Mouse (Mus musculus) small intestine, adult 2 months (tissue): ENCODE results near the gene Nostrin.

Experiments
- CTCF ChIP-seq: fragments of 200-500 bp; IDR thresholded peaks from 2 replicates; pipeline ENCODE4 v1.5.1; 2012; ENCODE audit warnings: low read depth, mild to moderate bottlenecking, control low read depth, inconsistent platforms, low read length, moderate library complexity, mixed read lengths; ENCODE audit not compliant: insufficient replicate concordance, insufficient read length; ENCODE audit errors: extremely low read depth
- POLR2A ChIP-seq: fragments of 200-500 bp; IDR thresholded peaks from 2 replicates; pipeline ENCODE4 v1.6.1; 2012; ENCODE audit warnings: low read depth, mild to moderate bottlenecking, control low read depth, inconsistent platforms, low read length, moderate library complexity

- TF ChIP-seq CTCF: no peak
- no peak for TF ChIP-seq POLR2A
These were observed 20.7 kb downstream of the Nostrin start for GRCm38 (mm10) chr2:69156283-69156682.
